Mouse (Mus musculus): ENCODE data around the gene Myo1e.

- TF ChIP-seq POLR2A (IDR thresholded peaks at IDR 0.05; ENCODE audit: low read depth, low read length) (no peak), CTCF (IDR thresholded peaks at IDR 0.05; ENCODE audit: extremely low read depth, insufficient read length, insufficient replicate concordance, low read depth, low read length) (no peak)
Measured at GRCm38 (mm10) chr9:70181719-70182118, 25.4 kb upstream of the Myo1e start.
